Mouse (Mus musculus) forebrain, embryonic 10.5 days (tissue): ENCODE measurements at regions not wholly inside any gene's neighbourhood (a gene's known extent, or its start where the extent isn't known, plus 50 kb on each side); places are given as distances from the start of the nearest gene placed in this dataset.
A peak's percentile ranks its signal among the peaks of the same experiment; 100 is the strongest.

ENCODE experiments used
- DNase-seq: peaks from one replicate; pipeline ENCODE4 v3.0.0-alpha.2; 2017; ENCODE audit warnings: low spot score; ENCODE audit errors: extremely low spot score
- H3K27ac ChIP-seq: fragments of 300-500 bp; sonication (generic); 2 replicates; pipeline ENCODE4 v1.5.1; 2016; ENCODE audit warnings: mild to moderate bottlenecking
- H3K27me3 ChIP-seq: fragments of 300-500 bp; sonication (generic); 2 replicates; pipeline ENCODE4 v1.6.1; 2016; ENCODE audit warnings: mild to moderate bottlenecking; ENCODE audit not compliant: poor library complexity, severe bottlenecking
- H3K36me3 ChIP-seq: fragments of 300-500 bp; sonication (generic); replicated peaks from 2 replicates; pipeline ENCODE4 v1.6.1; 2016; ENCODE audit warnings: mild to moderate bottlenecking, moderate library complexity
- H3K4me1 ChIP-seq: fragments of 300-500 bp; sonication (generic); 2 replicates; pipeline ENCODE4 v1.6.1; 2016
- H3K4me3 ChIP-seq: fragments of 300-500 bp; sonication (generic); 2 replicates; pipeline ENCODE4 v1.5.1; 2016; ENCODE audit warnings: mild to moderate bottlenecking, moderate library complexity
- H3K9me3 ChIP-seq: fragments of 300-500 bp; sonication (generic); 2 replicates; pipeline ENCODE4 v1.6.1; 2016; ENCODE audit warnings: mild to moderate bottlenecking, moderate library complexity
- WGBS: fragments of 180-500 bp; shearing (Covaris S2); methylation state at CpG from one replicate; pipeline ENCODE4 v1.1.7; 2016; 5-methylcytosine and 5-hydroxymethylcytosine counted together

DNA sequence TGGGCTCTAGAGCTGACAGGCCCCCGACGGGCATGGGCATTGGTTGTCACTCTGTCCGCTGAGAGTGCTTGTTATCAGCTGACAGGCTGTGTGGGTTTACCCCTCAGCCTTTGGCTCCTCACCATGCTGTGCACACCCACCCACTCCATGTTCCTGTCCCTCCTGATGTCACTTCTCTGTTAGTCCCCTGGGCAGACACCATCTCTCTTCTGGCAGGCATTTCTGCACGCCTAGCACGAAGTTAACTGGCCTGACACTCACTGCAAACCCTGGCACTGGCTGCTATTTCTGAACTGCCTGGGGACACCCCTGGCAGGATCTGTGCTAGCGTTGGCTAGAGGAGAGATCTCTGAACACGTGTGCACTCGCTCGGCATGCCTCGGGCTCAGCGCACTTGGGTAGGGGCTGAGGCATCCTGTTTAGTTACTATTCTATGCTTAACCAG, 82.1 kb upstream of the Unc5b start:
- H3K27me3 ChIP-seq = no peaks in the 10 kb centered on the region; the same call in 1 of the 2 replicates
- peaks cover 52% of the 10 kb centered on the region for H3K4me1 ChIP-seq
- H3K9me3 ChIP-seq = 0 out of 2 replicates have a peak, but pooled peaks cover 4% of the 10 kb centered on the region
- H3K27ac ChIP-seq = peak overlapping the region; percentile 3; the same call in 1 of the 2 replicates
- no peak overlapping the region for H3K4me3 ChIP-seq
- DNase-seq = no peak
- 90% methylated on average over 11 of the region's 11 CpGs for WGBS
- H3K36me3 ChIP-seq = no peaks in the 10 kb centered on the region

DNA sequence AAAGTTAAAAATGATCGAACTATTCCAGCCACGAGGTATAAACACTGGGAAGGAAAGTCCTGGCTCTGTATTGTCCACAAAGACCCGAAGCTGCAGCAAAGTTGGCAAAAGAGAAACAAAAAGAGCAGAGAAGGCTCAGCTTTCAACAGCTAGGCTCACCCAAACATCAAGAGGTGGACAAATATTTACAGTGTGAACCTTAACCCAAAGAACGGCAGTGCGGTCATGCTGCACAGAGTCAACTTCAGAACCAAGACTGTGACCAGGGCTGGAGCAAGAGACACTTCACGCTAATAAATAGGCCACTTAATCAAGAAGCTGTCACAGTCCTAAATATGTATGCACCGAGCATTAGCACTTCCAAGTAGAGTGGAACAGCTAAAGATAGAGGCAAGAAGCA, 73.0 kb upstream of the Unc5b start:
- DNase-seq = no peak
- WGBS = 89% methylated on average over 7 of the region's 7 CpGs

DNA sequence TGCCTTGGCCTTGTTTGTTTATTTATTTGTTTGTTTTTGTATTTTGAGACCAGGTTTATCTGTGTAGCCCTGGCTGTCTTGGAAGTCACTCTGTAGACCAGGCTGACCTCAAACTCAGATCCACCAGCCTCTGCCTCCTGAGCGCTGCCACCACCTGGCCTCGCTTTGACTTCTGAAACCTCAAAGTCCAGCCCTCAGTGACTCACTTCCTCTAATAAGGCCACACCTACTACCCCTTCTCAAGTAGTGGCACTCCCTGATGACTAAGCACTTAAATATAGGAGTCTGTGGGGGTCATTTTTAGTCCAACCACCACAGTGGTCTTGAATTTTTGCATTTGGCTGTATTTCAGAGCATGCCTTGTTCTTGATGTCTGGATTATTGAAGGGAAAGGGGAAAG, 69.6 kb upstream of the Unc5b start:
- H3K4me3 ChIP-seq = no peak overlapping the region
- 0 out of 2 replicates have a peak, but pooled peaks cover under 1% of the 10 kb centered on the region for H3K4me1 ChIP-seq
- no peaks in the 10 kb centered on the region for H3K27me3 ChIP-seq
- no peaks in the 10 kb centered on the region; the same call in 1 of the 2 replicates for H3K9me3 ChIP-seq
- H3K36me3 ChIP-seq = no peaks in the 10 kb centered on the region
- no peak overlapping the region for H3K27ac ChIP-seq
- WGBS = 95% methylated on average over 2 of the region's 2 CpGs
- DNase-seq = no peak

More for the DNA sequence above, 73.0 kb upstream of the Unc5b start:
- H3K4me1 ChIP-seq = no peaks in the 10 kb centered on the region
- peaks cover 4% of the 10 kb centered on the region; the same call in 1 of the 2 replicates for H3K9me3 ChIP-seq
- H3K27ac ChIP-seq = no peak overlapping the region
- no peak overlapping the region for H3K4me3 ChIP-seq
- no peaks in the 10 kb centered on the region for H3K36me3 ChIP-seq
- no peaks in the 10 kb centered on the region for H3K27me3 ChIP-seq

DNA sequence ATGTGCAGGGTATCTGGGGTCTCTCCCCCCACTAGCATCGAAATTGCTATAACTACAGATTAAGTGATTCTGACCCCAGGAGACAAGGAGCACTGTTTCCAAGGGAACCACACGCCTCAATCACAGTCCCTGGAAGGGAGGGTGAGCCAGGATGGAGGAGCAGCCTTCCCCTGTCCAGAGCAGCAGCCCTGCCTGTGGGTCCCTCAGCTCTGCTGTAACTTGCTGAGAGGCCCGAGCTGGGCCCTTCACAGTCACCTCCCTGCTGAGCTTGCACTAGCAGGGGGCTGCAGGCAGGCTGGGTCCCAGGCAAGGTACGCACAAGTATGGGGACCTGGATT, 62.4 kb upstream of the Unc5b start:
- Histone ChIP-seq H3K4me1 (peaks cover 33% of the 10 kb centered on the region), H3K27me3 (0 out of 2 replicates have a peak, but pooled peaks cover 6% of the 10 kb centered on the region), H3K36me3 (no peaks in the 10 kb centered on the region), H3K27ac (peak overlapping the region; percentile 67), H3K4me3 (no peak overlapping the region), H3K9me3 (no peaks in the 10 kb centered on the region)
- WGBS = 50% methylated on average over 4 of the region's 4 CpGs
- DNase-seq = no peak

- no peak overlapping the region for H3K4me3 ChIP-seq
- H3K4me1 ChIP-seq = peaks cover 38% of the 10 kb centered on the region
- H3K27ac ChIP-seq = peak overlapping the region; percentile 67
- 0 out of 2 replicates have a peak, but pooled peaks cover 6% of the 10 kb centered on the region for H3K27me3 ChIP-seq
- WGBS = 53% methylated on average over 22 of the region's 22 CpGs
- no peak for DNase-seq
- H3K9me3 ChIP-seq = no peaks in the 10 kb centered on the region
- H3K36me3 ChIP-seq = no peaks in the 10 kb centered on the region
Observed at GRCm38 (mm10) chr10:60893130-60893809, 61.9 kb upstream of the Unc5b start.

DNA sequence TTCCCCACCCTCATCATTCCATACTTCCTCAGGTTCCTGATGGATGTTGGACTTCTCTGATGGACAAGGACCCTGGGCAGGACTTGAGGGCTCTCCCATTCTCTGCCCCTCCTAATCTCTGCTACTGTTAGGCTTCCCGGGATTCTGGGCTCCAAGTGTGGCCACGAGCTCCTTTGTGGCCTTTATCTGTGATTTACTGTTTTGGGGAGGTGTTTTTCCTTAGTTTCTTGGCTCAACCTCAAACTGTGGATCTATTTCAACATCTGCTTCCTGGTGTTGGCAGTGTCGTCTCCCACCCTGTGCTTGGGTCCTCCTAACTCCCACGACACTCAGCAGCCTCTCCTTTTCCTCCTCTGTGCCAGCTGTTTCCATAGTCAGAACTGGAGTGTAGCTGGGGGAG, 61.3 kb upstream of the Unc5b start:
- Histone ChIP-seq H3K36me3 (no peaks in the 10 kb centered on the region), H3K27me3 (0 out of 2 replicates have a peak, but pooled peaks cover 6% of the 10 kb centered on the region), H3K4me1 (peaks cover 39% of the 10 kb centered on the region), H3K4me3 (no peak overlapping the region), H3K9me3 (no peaks in the 10 kb centered on the region), H3K27ac (peak overlapping the region; percentile 67)
- WGBS = 58% methylated on average over 4 of the region's 4 CpGs
- DNase-seq = no peak

- DNase-seq = no peak
- Histone ChIP-seq H3K27ac (no peak overlapping the region), H3K27me3 (peaks cover 16% of the 10 kb centered on the region), H3K9me3 (no peaks in the 10 kb centered on the region), H3K4me3 (no peak overlapping the region), H3K36me3 (no peaks in the 10 kb centered on the region), H3K4me1 (peaks cover 44% of the 10 kb centered on the region)
- 94% methylated on average over 13 of the region's 13 CpGs for WGBS
Observed at GRCm38 (mm10) chr10:60891476-60892170, 60.2 kb upstream of the Unc5b start.

- no peak overlapping the region for H3K4me3 ChIP-seq
- no peak overlapping the region for H3K27ac ChIP-seq
- 92% methylated on average over 13 of the region's 13 CpGs for WGBS
- H3K27me3 ChIP-seq = peaks cover 22% of the 10 kb centered on the region
- H3K4me1 ChIP-seq = peaks cover 52% of the 10 kb centered on the region
- H3K36me3 ChIP-seq = no peaks in the 10 kb centered on the region
- no peaks in the 10 kb centered on the region for H3K9me3 ChIP-seq
- DNase-seq = no peak
Observed at GRCm38 (mm10) chr10:60889792-60890191, 58.4 kb upstream of the Unc5b start.

DNA sequence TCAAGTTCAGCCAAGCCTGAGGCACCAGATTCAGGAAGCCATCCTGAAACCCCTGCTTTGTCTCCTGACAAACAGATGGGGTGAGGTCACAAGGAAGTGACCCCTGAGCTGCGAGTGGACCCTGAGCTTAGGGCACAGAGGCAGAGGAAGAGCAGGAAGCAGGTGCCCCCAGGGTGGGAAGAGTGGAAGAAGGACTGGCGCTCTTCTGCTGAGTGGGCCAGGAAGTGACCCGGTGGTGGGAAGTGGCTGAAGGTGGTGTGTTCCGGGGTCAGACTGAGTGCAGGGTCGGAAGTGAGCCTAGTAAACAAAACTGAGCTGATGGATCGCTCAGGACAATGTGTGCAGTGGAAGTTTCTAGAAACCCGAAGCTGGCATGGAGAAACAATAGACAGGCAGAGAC, 57.2 kb upstream of the Unc5b start:
- H3K27me3 ChIP-seq = peaks cover 22% of the 10 kb centered on the region

GRCm38 (mm10) chr10:60885348-60886275, 54.2 kb upstream of the Unc5b start:
- Histone ChIP-seq H3K27ac (peak overlapping the region; percentile 82), H3K4me1 (peaks cover 31% of the 10 kb centered on the region), H3K36me3 (no peaks in the 10 kb centered on the region), H3K4me3 (peak overlapping the region; percentile 46), H3K9me3 (no peaks in the 10 kb centered on the region), H3K27me3 (peaks cover 22% of the 10 kb centered on the region)
- WGBS = 27% methylated on average over 25 of the region's 25 CpGs
- peak; percentile 79 for DNase-seq

More for the DNA sequence above, 57.2 kb upstream of the Unc5b start:
- no peaks in the 10 kb centered on the region for H3K9me3 ChIP-seq
- 74% methylated on average over 7 of the region's 7 CpGs for WGBS
- H3K4me3 ChIP-seq = no peak overlapping the region
- peaks cover 40% of the 10 kb centered on the region for H3K4me1 ChIP-seq
- no peak for DNase-seq
- H3K36me3 ChIP-seq = no peaks in the 10 kb centered on the region
- H3K27ac ChIP-seq = no peak overlapping the region

GRCm38 (mm10) chr10:60884806-60885205, 53.4 kb upstream of the Unc5b start:
- peak overlapping the region; percentile 82; the same call in 1 of the 2 replicates for H3K27ac ChIP-seq
- no peak for DNase-seq
- H3K4me3 ChIP-seq = no peak overlapping the region
- peaks cover 22% of the 10 kb centered on the region for H3K27me3 ChIP-seq
- no peaks in the 10 kb centered on the region for H3K36me3 ChIP-seq
- WGBS = 93% methylated on average over 5 of the region's 5 CpGs
- H3K9me3 ChIP-seq = no peaks in the 10 kb centered on the region
- H3K4me1 ChIP-seq = peaks cover 31% of the 10 kb centered on the region
